Mouse (Mus musculus) cortical plate, adult 2 months (tissue): Measurements from ENCODE around the gene Scube3.

Source experiments
- CTCF ChIP-seq: fragments of 200-500 bp; IDR thresholded peaks from 2 replicates; pipeline ENCODE4 v1.5.1; 2011; ENCODE audit warnings: mild to moderate bottlenecking, control low read depth, low read length; ENCODE audit not compliant: insufficient read depth; ENCODE audit errors: extremely low read depth
- POLR2A ChIP-seq: fragments of 200-500 bp; IDR thresholded peaks from 2 replicates; pipeline ENCODE4 v1.6.1; 2011; ENCODE audit warnings: mild to moderate bottlenecking, low read length, control low read depth; ENCODE audit not compliant: insufficient read depth; ENCODE audit errors: extremely low read depth

GRCm38 (mm10) chr17:28099086-28099485 lies 42.9 kb upstream of the Scube3 start:
- TF ChIP-seq CTCF (no peak), POLR2A (no peak)
